Mouse (Mus musculus): ENCODE measurements around the gene Zfp628.

Gene Zfp628

GRCm38 (mm10) chr7:4943223-4943815, 28.3 kb downstream of the Zfp628 start:
- DNase-seq: peak; percentile 92

GRCm38 (mm10) chr7:4947855-4948254, 32.8 kb downstream of the Zfp628 start:
- no peak for DNase-seq

DNA sequence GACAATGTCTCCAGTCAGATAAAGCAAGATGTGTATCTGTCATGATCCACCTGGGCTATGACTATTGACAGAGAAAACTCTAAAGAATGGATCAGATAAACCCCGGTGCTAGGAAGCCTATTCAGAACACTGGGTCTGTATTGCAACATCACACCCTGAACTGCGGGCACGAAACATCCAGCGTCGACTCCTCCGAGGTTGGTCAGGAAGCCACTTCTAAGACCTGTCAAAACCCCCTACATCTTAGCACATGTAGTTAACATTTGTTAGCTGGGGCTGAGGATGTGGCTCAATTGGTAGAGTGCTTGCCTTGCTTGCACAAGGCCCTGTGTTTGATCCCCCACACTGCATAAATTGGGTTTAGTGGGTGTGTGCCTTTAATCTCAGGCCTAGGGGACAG, 33.4 kb downstream of the Zfp628 start:
- no peak for DNase-seq

- no peak for DNase-seq
Measured at GRCm38 (mm10) chr7:4950561-4951342, 35.7 kb downstream of the Zfp628 start.

DNA sequence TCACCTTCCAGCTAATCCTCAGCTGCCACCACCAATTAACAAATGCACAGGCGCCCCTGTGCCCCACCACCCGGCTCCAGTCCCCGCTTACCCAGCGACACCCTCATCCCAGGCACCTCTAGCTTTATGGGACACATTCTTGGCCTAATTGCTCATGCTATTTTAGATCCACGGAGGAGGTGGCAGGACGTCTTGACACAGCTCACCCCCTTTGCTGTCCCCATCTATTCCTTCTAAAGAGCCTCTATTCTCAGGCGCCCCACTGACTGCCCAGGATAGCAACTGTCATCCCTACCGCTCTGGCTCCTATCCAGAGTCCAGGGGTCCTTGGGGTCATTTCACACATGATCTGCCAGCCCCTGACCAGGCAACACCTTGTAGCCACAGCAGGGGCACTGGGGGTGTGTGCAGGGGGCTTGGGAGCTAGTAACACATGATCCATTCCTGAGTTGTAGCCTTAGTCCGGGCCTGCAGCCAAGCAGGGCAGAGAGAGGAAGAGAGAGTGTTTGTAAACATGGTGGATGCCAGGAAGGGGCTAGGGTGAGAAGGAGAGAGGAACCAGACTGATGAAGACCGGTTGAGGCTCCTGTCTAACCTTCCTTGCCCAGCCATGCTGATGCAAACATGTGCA, 38.9 kb downstream of the Zfp628 start:
- DNase-seq: no peak

DNA sequence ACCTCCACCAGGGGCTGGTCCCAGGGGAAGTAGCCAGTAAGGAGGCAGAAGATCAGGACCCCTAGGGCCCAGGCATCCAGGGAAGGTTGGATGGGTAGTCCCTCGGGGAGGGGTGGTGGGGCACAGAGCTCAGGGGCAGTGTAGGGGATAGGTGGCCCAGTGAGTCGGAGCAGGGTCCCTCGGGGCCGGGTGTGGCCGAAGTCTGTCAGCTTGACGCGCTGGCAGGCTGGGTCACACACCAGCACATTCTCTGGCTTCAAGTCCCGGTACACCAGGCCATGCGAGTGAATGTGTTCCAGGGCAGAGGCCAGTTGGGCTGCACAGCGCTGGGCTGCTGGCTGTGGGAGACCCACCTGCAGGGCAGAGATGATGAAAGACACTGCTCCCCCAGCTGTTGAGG, 42.3 kb downstream of the Zfp628 start:
- no peak for DNase-seq

GRCm38 (mm10) chr7:4963527-4963926, 48.5 kb downstream of the Zfp628 start:
- DNase-seq: no peak

DNA sequence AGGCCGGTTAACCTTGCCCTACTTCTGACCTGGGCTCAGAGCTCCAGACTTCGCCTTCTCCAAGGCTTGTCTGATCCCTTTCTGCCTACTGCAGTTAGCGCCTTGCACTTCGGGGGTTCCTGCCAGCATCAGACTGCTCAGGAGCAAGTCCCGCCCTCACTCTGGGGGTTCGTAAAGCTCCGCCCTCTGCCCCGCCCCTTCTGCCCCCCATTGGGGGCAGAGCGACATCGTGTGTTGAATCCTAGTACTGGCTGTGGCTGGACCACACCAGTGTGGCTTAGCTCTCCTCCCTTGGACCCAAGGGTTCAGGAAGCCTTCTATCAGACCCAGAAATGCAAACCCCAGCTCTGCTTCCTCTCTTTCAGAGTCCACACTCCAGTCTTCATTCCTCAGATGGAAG, 49.3 kb downstream of the Zfp628 start, which contains the start of gene Sbk2:
TSS of gene Sbk2 (minus strand) at position 135 of the 400 bp plus-strand sequence.
- DNase-seq: peak; percentile 67

- DNase-seq: no peak
Measured at GRCm38 (mm10) chr7:4964988-4965387, 50.0 kb downstream of the Zfp628 start.

DNA sequence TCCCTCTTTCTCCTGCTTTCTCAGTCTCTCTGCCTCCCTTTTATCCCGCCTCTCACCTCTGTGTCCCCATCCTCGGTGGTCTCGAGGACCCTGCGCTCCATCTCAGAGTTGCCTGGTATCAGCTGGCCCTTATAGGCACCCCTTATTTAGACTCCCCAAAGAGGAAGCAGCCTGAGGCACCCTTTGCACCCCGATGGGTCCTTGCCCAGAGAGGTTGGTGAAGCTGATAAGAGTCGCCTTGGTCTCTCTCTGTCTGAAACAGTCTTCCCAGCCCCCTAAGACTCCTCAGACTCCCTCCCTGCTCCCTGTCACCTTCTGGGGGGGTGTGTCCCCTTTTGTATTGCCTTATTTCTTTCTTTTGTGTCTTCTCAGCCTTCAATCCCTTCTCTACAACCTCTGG, 56.1 kb downstream of the Zfp628 start, which contains the start of gene Sbk3:
TSS of gene Sbk3 (minus strand) at position 101 of the 400 bp plus-strand sequence.
- DNase-seq: no peak
